Comparison of ENCODE assay signal across 9 mouse cellular contexts in genomic region chr4:145319274-145320226, GRCm38 (mm10). TPM values are rescaled to one million over a fixed set of nuclear protein-coding genes. Genes with fewer than 3 reads are reported as not detected.
A peak's percentile ranks its signal among the peaks of the same experiment; 100 is the strongest.
DNase-seq lines count a peak whose midpoint lies in the region; ATAC-seq and TF ChIP-seq lines count a peak whose summit lies in the region.
"Had no signal": no experiment of that assay in that cellular context is flagged by ENCODE, and none has a peak within 500 bp of the region (broad histone marks: within the 10 kb centered on the region; RNA-seq: fewer than 3 reads in every experiment).

No protein-coding gene starts in this region.

- no peak for ATAC-seq in kidney, embryonic 14.5 days (ENCODE audit: low FRiP score, low TSS enrichment)
- ATAC-seq in midbrain, embryonic 13.5 days, result no peak
- ATAC-seq in hindbrain, postnatal 0 days, result no peak

- no peak overlapping the region for H3K9ac ChIP-seq in kidney, embryonic 14.5 days (ENCODE audit: low read depth, low read length)
- no peak overlapping the region for H3K9ac ChIP-seq in midbrain, embryonic 13.5 days (replicated peaks)
- no peak overlapping the region for H3K9ac ChIP-seq in hindbrain, postnatal 0 days (replicated peaks; ENCODE audit: low read length)

- H3K4me2 ChIP-seq in kidney, embryonic 14.5 days (replicated peaks; ENCODE audit: low read depth, low read length), result no peak overlapping the region
- no peak overlapping the region for H3K4me2 ChIP-seq in midbrain, embryonic 13.5 days (replicated peaks)
- H3K4me2 ChIP-seq in hindbrain, postnatal 0 days (ENCODE audit: low read depth, low read length), result no peak overlapping the region

- H3K27me3 ChIP-seq in kidney, adult 2 months (replicated peaks; ENCODE audit: control insufficient read depth, insufficient read depth, low read length), result no peaks in the 10 kb centered on the region
- peaks cover 13% of the 10 kb centered on the region for H3K27me3 ChIP-seq in kidney, embryonic 14.5 days (ENCODE audit: control insufficient read depth, insufficient read depth, low read length)
- H3K27me3 ChIP-seq in midbrain, embryonic 13.5 days, result peaks cover 3% of the 10 kb centered on the region; the same call in 1 of the 2 replicates
- no peaks in the 10 kb centered on the region; the same call in 1 of the 2 replicates for H3K27me3 ChIP-seq in hindbrain, postnatal 0 days (ENCODE audit: insufficient read depth, low read length)

- H3K4me1 ChIP-seq in kidney, adult 2 months (ENCODE audit: control insufficient read depth, insufficient read depth, low read length), result no peaks in the 10 kb centered on the region
- no peaks in the 10 kb centered on the region for H3K4me1 ChIP-seq in kidney, embryonic 14.5 days (ENCODE audit: control insufficient read depth, insufficient read depth, low read length)
- no peaks in the 10 kb centered on the region for H3K4me1 ChIP-seq in midbrain, embryonic 13.5 days (replicated peaks)
- H3K4me1 ChIP-seq in hindbrain, postnatal 0 days (ENCODE audit: insufficient read depth, low read length), result no peaks in the 10 kb centered on the region

- H3K4me3 ChIP-seq in kidney, adult 2 months (ENCODE audit: insufficient read depth, low read depth, low read length), result no peak overlapping the region
- no peak overlapping the region for H3K4me3 ChIP-seq in kidney, embryonic 14.5 days (ENCODE audit: low read length)
- H3K4me3 ChIP-seq in midbrain, embryonic 13.5 days (replicated peaks), result no peak overlapping the region
- no peak overlapping the region for H3K4me3 ChIP-seq in hindbrain, postnatal 0 days (ENCODE audit: low read length)

- no peak overlapping the region for H3K27ac ChIP-seq in kidney, adult 2 months (ENCODE audit: insufficient read depth, low read depth, low read length)
- no peak overlapping the region for H3K27ac ChIP-seq in kidney, embryonic 14.5 days (ENCODE audit: low read depth, low read length)
- H3K27ac ChIP-seq in midbrain, embryonic 13.5 days, result no peak overlapping the region
- H3K27ac ChIP-seq in hindbrain, postnatal 0 days, result no peak overlapping the region

- no peaks in the 10 kb centered on the region; the same call in 1 of the 2 replicates for H3K9me3 ChIP-seq in kidney, embryonic 14.5 days (ENCODE audit: control insufficient read depth, low read length)
- H3K9me3 ChIP-seq in midbrain, embryonic 13.5 days, result no peaks in the 10 kb centered on the region
- no peaks in the 10 kb centered on the region for H3K9me3 ChIP-seq in hindbrain, postnatal 0 days (ENCODE audit: low read length)

- intact Hi-C loops in gastrocnemius, postnatal 14 days (cut with DNase I; ENCODE audit: low total_unique reads), result no loop called here
- intact Hi-C loops in left cerebral cortex, postnatal 36 days (cut with DNase I), result no loop called here

- no peaks in the 10 kb centered on the region for H3K36me3 ChIP-seq in kidney, adult 2 months (ENCODE audit: control insufficient read depth, insufficient read depth, low read length)
- H3K36me3 ChIP-seq in kidney, embryonic 14.5 days (ENCODE audit: control insufficient read depth, insufficient read depth, low read length), result no peaks in the 10 kb centered on the region
- H3K36me3 ChIP-seq in midbrain, embryonic 13.5 days, result no peaks in the 10 kb centered on the region
- no peaks in the 10 kb centered on the region for H3K36me3 ChIP-seq in hindbrain, postnatal 0 days (ENCODE audit: insufficient read depth, low read length)

- TF ChIP-seq POLR2A in kidney, adult 2 months (IDR thresholded peaks at IDR 0.05; ENCODE audit: low read depth, low read length), result no peak

- whole genome bisulfite sequencing in kidney, adult 2 months, result 66% methylated on average over 4 of the region's 4 CpGs
- WGBS in kidney, embryonic 14.5 days, result 69% methylated on average over 4 of the region's 4 CpGs
- 74% methylated on average over 4 of the region's 4 CpGs for WGBS in midbrain, embryonic 13.5 days
- 73% methylated on average over 4 of the region's 4 CpGs for WGBS in hindbrain, postnatal 0 days

- DNase-seq in kidney, adult 2 months, result peak; percentile 5
- DNase-seq in CD4-positive helper T cell, adult 2 months (ENCODE audit: low read depth, low spot score), result peak; percentile 63
- peak; percentile 28 for DNase-seq in gastrocnemius, postnatal 14 days
- DNase-seq in left cerebral cortex, postnatal 36 days (ENCODE audit: low spot score in 2 of 2), result peak; percentile 44 to 59
- no peak for DNase-seq in spleen, adult 18-20 months
- DNase-seq in hindbrain, postnatal 0 days (ENCODE audit: low spot score), result no peak

- TF ChIP-seq CTCF in kidney, adult 2 months (conservative IDR thresholded peaks at IDR 0.05; ENCODE audit: insufficient read depth, insufficient read length, low read depth, low read length), result no peak
- TF ChIP-seq CTCF in hindbrain, postnatal 0 days (IDR thresholded peaks at IDR 0.05; ENCODE audit: low read depth), result no peak

RNA-seq across cellular contexts. Expression of gene Tnfrsf8, which starts 4.6 kb away (rescaled TPM):
- polyA plus RNA-seq in kidney, adult 2 months (2012; rRNA removed), result 0.03 and 0.11 TPM in 2 replicates
- 0.24 and 0.29 TPM in 2 replicates for polyA plus RNA-seq in kidney, embryonic 14.5 days (2014; fragmentation: Nextera tagmentation; extraction: Ambion mirVana)
- total RNA-seq in gastrocnemius, postnatal 14 days (2021), result under 1 TPM; 0.08 to 0.09 TPM
- total RNA-seq in left cerebral cortex, postnatal 36 days (2021), result 1 to 10 TPM in 1 of 2 experiments, under 1 TPM in 1; 0.77 to 1.3 TPM
- polyA plus RNA-seq in midbrain, embryonic 13.5 days (2015; fragmentation: Nextera tagmentation; extraction: Ambion mirVana), result 0.07 and 0.24 TPM in 2 replicates
- total RNA-seq in hindbrain, postnatal 0 days (2014; rRNA removed), result 1.8 and 2.8 TPM in 2 replicates
- polyA plus RNA-seq in hindbrain, postnatal 0 days (2015; fragmentation: Nextera tagmentation; extraction: Ambion mirVana), result 1.0 and 1.2 TPM in 2 replicates
- polyA plus RNA-seq: liver, embryonic 16.5 days had no signal

Comparison
In these comparisons a context has a peak if more than half of its experiments do, and no peak if none do; other contexts are left out.
1. DNase-seq: peak in kidney, adult 2 months (single experiment), CD4-positive helper T cell, adult 2 months (single experiment), gastrocnemius, postnatal 14 days (single experiment) and left cerebral cortex, postnatal 36 days (2 of 2); none in spleen, adult 18-20 months (0 of 2) and hindbrain, postnatal 0 days (single experiment).